Mouse (Mus musculus) T-helper 17 cell (primary cell): ENCODE measurements around the gene Plppr1.
"Not testable (repeated sequence)": the region's sequence is repeated elsewhere in the genome, so short reads cannot be mapped to it uniquely, and the experiment has no call there.

ENCODE experiments used
- in situ Hi-C, 2 experiments: fragments of 300-600 bp; cut with MboI, MseI; formaldehyde crosslinking; loops; 1 replicate in 1 of 2; 2 replicates in 1 of 2; pipeline ENCODE4 v1.15.1; 2025; ENCODE audit warnings: high pct_unique_total_duplicates in 2 of 2

The Plppr1 gene

GRCm38 (mm10) chr4:49225021-49225420 lies 165.9 kb downstream of the Plppr1 start:
- in situ Hi-C loops = no loop called here

GRCm38 (mm10) chr4:49232206-49233031 lies 173.3 kb downstream of the Plppr1 start:
- in situ Hi-C loops = no loop called here

GRCm38 (mm10) chr4:49233032-49233406 lies 173.9 kb downstream of the Plppr1 start:
- in situ Hi-C loops = no loop called here

GRCm38 (mm10) chr4:49238111-49238510 lies 179.0 kb downstream of the Plppr1 start:
- in situ Hi-C loops = no loop called here

- in situ Hi-C loops = no loop called here
Measured at GRCm38 (mm10) chr4:49239451-49239850, 180.4 kb downstream of the Plppr1 start.

- in situ Hi-C loops = no loop called here
Measured at GRCm38 (mm10) chr4:49244791-49245190, 185.7 kb downstream of the Plppr1 start.

- in situ Hi-C loops = no loop called here
Measured at GRCm38 (mm10) chr4:49245274-49245673, 186.2 kb downstream of the Plppr1 start.

- in situ Hi-C loops = no loop called here
Measured at GRCm38 (mm10) chr4:49251262-49251661, 192.2 kb downstream of the Plppr1 start.

GRCm38 (mm10) chr4:49252169-49252568 lies 193.1 kb downstream of the Plppr1 start:
- in situ Hi-C loops = no loop called here

GRCm38 (mm10) chr4:49278515-49278914 lies 219.4 kb downstream of the Plppr1 start:
- in situ Hi-C loops = loop anchor here in 1 of 2 experiments (10.0 kb wide), 1 partner anchor 1064 kb away; no protein-coding TSS in a partner anchor

GRCm38 (mm10) chr4:49284692-49285291 lies 225.7 kb downstream of the Plppr1 start:
- in situ Hi-C loops = no loop called here

GRCm38 (mm10) chr4:49285340-49286196 lies 226.5 kb downstream of the Plppr1 start:
- in situ Hi-C loops = no loop called here

- in situ Hi-C loops = no loop called here
Measured at GRCm38 (mm10) chr4:49286197-49286492, 227.1 kb downstream of the Plppr1 start.

- in situ Hi-C loops = no loop called here
Measured at GRCm38 (mm10) chr4:49296434-49296833, 237.4 kb downstream of the Plppr1 start.

- in situ Hi-C loops = no loop called here
Measured at GRCm38 (mm10) chr4:49299576-49299975, 240.5 kb downstream of the Plppr1 start.

GRCm38 (mm10) chr4:49321903-49322635 lies 263.0 kb downstream of the Plppr1 start:
- in situ Hi-C loops = loop anchor here (5.0 kb wide), 3 partner anchors 75 to 545 kb away; no protein-coding TSS in a partner anchor

GRCm38 (mm10) chr4:49337949-49338348 lies 278.9 kb downstream of the Plppr1 start:
- in situ Hi-C loops = not testable (repeated sequence)

- in situ Hi-C loops = loop anchor here in 1 of 2 experiments (5.0 kb wide), 1 partner anchor 72 kb away; no protein-coding TSS in a partner anchor
Measured at GRCm38 (mm10) chr4:49340091-49340490, 281.0 kb downstream of the Plppr1 start.

- in situ Hi-C loops = not testable (repeated sequence)
Measured at GRCm38 (mm10) chr4:49348001-49348400, 288.9 kb downstream of the Plppr1 start.

GRCm38 (mm10) chr4:49348677-49349076 lies 289.6 kb downstream of the Plppr1 start:
- in situ Hi-C loops = no loop called here

- in situ Hi-C loops = no loop called here
Measured at GRCm38 (mm10) chr4:49350470-49350869, 291.4 kb downstream of the Plppr1 start.
